Comparison of ENCODE assay signal across 8 mouse cellular contexts in the genomic region with DNA sequence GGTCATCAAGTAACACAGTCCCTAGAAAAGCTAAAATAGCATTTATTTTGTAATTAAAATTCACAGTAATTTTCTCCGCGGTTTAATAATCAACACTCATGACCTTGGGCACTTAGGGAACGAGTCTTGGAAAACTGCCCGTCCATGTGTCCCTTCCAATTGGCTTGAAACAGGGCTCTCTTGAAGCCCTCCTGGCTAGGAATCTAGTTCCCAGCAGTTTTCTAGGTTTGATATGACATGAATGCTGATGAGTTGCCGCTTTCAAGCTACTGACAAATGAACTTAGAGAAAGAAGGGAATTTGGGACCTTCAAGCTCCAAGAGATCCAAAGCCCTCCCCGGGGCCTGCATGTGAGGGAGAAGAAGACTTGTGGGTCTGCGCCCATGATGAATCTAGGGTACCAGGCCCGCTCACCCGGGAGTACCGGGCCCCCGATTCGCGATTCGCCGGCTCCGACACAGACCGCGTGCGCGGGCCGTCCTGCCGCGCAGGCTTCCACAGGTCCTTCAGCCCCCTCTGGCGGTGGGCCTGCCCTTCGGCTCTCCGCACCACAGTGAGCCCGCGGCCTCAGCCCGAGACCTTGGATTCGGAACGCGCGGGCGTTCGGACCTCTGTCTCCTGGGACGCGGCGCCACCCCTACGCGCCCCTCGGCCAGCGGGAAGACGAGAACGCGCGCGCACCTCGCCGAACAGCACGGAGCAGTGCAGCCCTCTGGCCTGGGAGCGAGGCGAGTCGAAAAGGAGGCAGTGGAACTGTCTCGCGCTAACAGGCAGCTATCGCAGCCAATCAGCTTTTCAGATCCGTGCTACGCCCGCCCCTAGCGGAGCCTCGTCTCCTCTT. TPM values are rescaled to one million over a fixed set of nuclear protein-coding genes. Genes with fewer than 3 reads are reported as not detected.
DNase-seq lines count a peak whose midpoint lies in the region; ATAC-seq and TF ChIP-seq lines count a peak whose summit lies in the region.

A gene (plus strand): TSS at position 531 of the 841 bp plus-strand sequence.
A gene (minus strand): TSS at position 776 of the 841 bp plus-strand sequence.

- ATAC-seq in embryonic facial prominence, embryonic 15.5 days (ENCODE audit: insufficient number of reproducible peaks, low FRiP score, low TSS enrichment, low read depth), result peak; percentile 98
- peak; percentile 98 for ATAC-seq in limb, embryonic 12.5 days (ENCODE audit: insufficient number of reproducible peaks, insufficient read depth, low FRiP score, low TSS enrichment, low read depth)
- ATAC-seq in midbrain, embryonic 14.5 days (ENCODE audit: low FRiP score, low TSS enrichment), result peak; percentile 99

- no peak for TF ChIP-seq POLR2A in bone marrow macrophage, adult 2 months (IDR thresholded peaks at IDR 0.05; ENCODE audit: borderline replicate concordance, low read depth, low read length)

- no peak within 1 kb of the TSS for H3K27ac ChIP-seq in bone marrow macrophage, adult 2 months (ENCODE audit: insufficient read depth, low read depth, low read length)
- H3K27ac ChIP-seq in embryonic facial prominence, embryonic 15.5 days (replicated peaks), result peak within 1 kb of the TSS; percentile 90
- H3K27ac ChIP-seq in limb, embryonic 12.5 days, result peak within 1 kb of the TSS; percentile 89
- H3K27ac ChIP-seq in midbrain, embryonic 14.5 days (replicated peaks; ENCODE audit: low read depth, low read length), result peak within 1 kb of the TSS; percentile 96

- no peaks in the 10 kb centered on the region for H3K4me1 ChIP-seq in bone marrow macrophage, adult 2 months (ENCODE audit: control insufficient read depth, insufficient read depth, low read length)
- peaks cover 5% of the 10 kb centered on the region; the same call in 1 of the 2 replicates for H3K4me1 ChIP-seq in embryonic facial prominence, embryonic 15.5 days
- no peaks in the 10 kb centered on the region for H3K4me1 ChIP-seq in limb, embryonic 12.5 days (replicated peaks)
- peaks cover 6% of the 10 kb centered on the region; the same call in 1 of the 2 replicates for H3K4me1 ChIP-seq in midbrain, embryonic 14.5 days (ENCODE audit: control insufficient read depth, insufficient read depth, low read length)

- no peaks in the 10 kb centered on the region for H3K36me3 ChIP-seq in embryonic facial prominence, embryonic 15.5 days
- H3K36me3 ChIP-seq in limb, embryonic 12.5 days, result no peaks in the 10 kb centered on the region
- no peaks in the 10 kb centered on the region for H3K36me3 ChIP-seq in midbrain, embryonic 14.5 days (ENCODE audit: control insufficient read depth, insufficient read depth, low read length)

- peak; percentile 38; the same call in 1 of the 2 replicates for TF ChIP-seq CTCF in bone marrow macrophage, adult 2 months (IDR thresholded peaks at IDR 0.05; ENCODE audit: low read depth, low read length)

- H3K9ac ChIP-seq in embryonic facial prominence, embryonic 15.5 days, result peak within 1 kb of the TSS; percentile 86
- peak within 1 kb of the TSS; percentile 77 for H3K9ac ChIP-seq in limb, embryonic 12.5 days (replicated peaks)
- H3K9ac ChIP-seq in midbrain, embryonic 14.5 days (replicated peaks; ENCODE audit: low read length), result peak within 1 kb of the TSS; percentile 90

- no peaks in the 10 kb centered on the region for H3K9me3 ChIP-seq in embryonic facial prominence, embryonic 15.5 days (replicated peaks)
- no peaks in the 10 kb centered on the region for H3K9me3 ChIP-seq in limb, embryonic 12.5 days
- H3K9me3 ChIP-seq in midbrain, embryonic 14.5 days (ENCODE audit: control insufficient read depth, low read length), result no peaks in the 10 kb centered on the region

- H3K4me3 ChIP-seq in bone marrow macrophage, adult 2 months (ENCODE audit: insufficient read depth, low read length), result peak within 1 kb of the TSS; percentile 88
- H3K4me3 ChIP-seq in embryonic facial prominence, embryonic 15.5 days (replicated peaks), result peak within 1 kb of the TSS; percentile 72
- H3K4me3 ChIP-seq in limb, embryonic 12.5 days (replicated peaks), result peak within 1 kb of the TSS; percentile 63
- peak within 1 kb of the TSS; percentile 60 for H3K4me3 ChIP-seq in midbrain, embryonic 14.5 days (replicated peaks; ENCODE audit: low read depth, low read length)

- peak; percentile 94 for DNase-seq in B cell, adult 2 months
- DNase-seq in heart, adult 8-10 months (ENCODE audit: low spot score), result peak; percentile 97
- peak; percentile 94 to 98 for DNase-seq in kidney, adult 8-10 months
- DNase-seq in midbrain, embryonic 14.5 days, result peak; percentile 97
- peak; percentile 94 for DNase-seq in spleen, adult 12 weeks (ENCODE audit: low spot score)

- H3K27me3 ChIP-seq in embryonic facial prominence, embryonic 15.5 days, result no peaks in the 10 kb centered on the region
- H3K27me3 ChIP-seq in limb, embryonic 12.5 days, result no peaks in the 10 kb centered on the region
- H3K27me3 ChIP-seq in midbrain, embryonic 14.5 days (ENCODE audit: control insufficient read depth, insufficient read depth, low read length), result no peaks in the 10 kb centered on the region

- peak within 1 kb of the TSS; percentile 62 for H3K4me2 ChIP-seq in embryonic facial prominence, embryonic 15.5 days (replicated peaks)
- peak within 1 kb of the TSS; percentile 64 for H3K4me2 ChIP-seq in limb, embryonic 12.5 days
- H3K4me2 ChIP-seq in midbrain, embryonic 14.5 days (ENCODE audit: low read length), result peak within 1 kb of the TSS; percentile 65

- 2% methylated on average over 61 of the region's 61 CpGs for WGBS in embryonic facial prominence, embryonic 15.5 days
- 5% methylated on average over 61 of the region's 61 CpGs for WGBS in limb, embryonic 12.5 days
- WGBS in midbrain, embryonic 14.5 days, result 2% methylated on average over 61 of the region's 61 CpGs

RNA-seq across cellular contexts. Expression of the first gene that starts in this region (rescaled TPM):
- polyA plus RNA-seq in bone marrow macrophage, adult 2 months (2012; ENCODE audit: insufficient read depth, insufficient read length, missing spikeins), result 0.23 TPM in 1 of 2 replicates, not detected in the other
- 3.3 and 5.1 TPM in 2 replicates for polyA plus RNA-seq in embryonic facial prominence, embryonic 15.5 days (2015; fragmentation: Nextera tagmentation; extraction: Ambion mirVana)
- total RNA-seq in heart, adult 8-10 months (2022), result 1 to 10 TPM; 2.2 to 5.0 (median 2.9) TPM
- 3.6 and 3.8 TPM in 2 replicates for polyA plus RNA-seq in limb, embryonic 12.5 days (2016; fragmentation: Nextera tagmentation; extraction: Ambion mirVana)
- polyA plus RNA-seq in midbrain, embryonic 14.5 days (2014; fragmentation: Nextera tagmentation; extraction: Ambion mirVana), result 13.4 and 16.6 TPM in 2 replicates

RNA-seq across cellular contexts. Expression of the second gene that starts in this region (rescaled TPM):
- 1.5 TPM in 1 of 2 replicates, not detected in the other for polyA plus RNA-seq in bone marrow macrophage, adult 2 months (2012; ENCODE audit: insufficient read depth, insufficient read length, missing spikeins)
- polyA plus RNA-seq in embryonic facial prominence, embryonic 15.5 days (2015; fragmentation: Nextera tagmentation; extraction: Ambion mirVana), result 4.2 and 4.9 TPM in 2 replicates
- 1 to 10 TPM; 5.9 to 7.6 (median 7.3) TPM for total RNA-seq in heart, adult 8-10 months (2022)
- 2.9 and 4.9 TPM in 2 replicates for polyA plus RNA-seq in limb, embryonic 12.5 days (2016; fragmentation: Nextera tagmentation; extraction: Ambion mirVana)
- polyA plus RNA-seq in midbrain, embryonic 14.5 days (2014; fragmentation: Nextera tagmentation; extraction: Ambion mirVana), result 7.2 and 7.6 TPM in 2 replicates
